Mouse (Mus musculus): ENCODE results near the gene Uimc1. TPM values are rescaled to one million over a fixed set of nuclear protein-coding genes. Genes with fewer than 3 reads are reported as not detected.
A peak's percentile ranks its signal among the peaks of the same experiment; 100 is the strongest.

The Uimc1 gene
- polyA plus RNA-seq, 1 experiment from 2014 or later: 35.1 TPM

- H3K4me2 ChIP-seq (ENCODE audit: low read depth, low read length): no peak overlapping the region
- WGBS: 84% methylated on average over 31 of the region's 31 CpGs
- no peaks in the 10 kb centered on the region for H3K4me1 ChIP-seq (ENCODE audit: control insufficient read depth, insufficient read depth, low read length)
- no peak overlapping the region for H3K9ac ChIP-seq (replicated peaks; ENCODE audit: low read length)
- H3K4me3 ChIP-seq (ENCODE audit: low read depth, low read length): no peak overlapping the region
- no peaks in the 10 kb centered on the region for H3K27me3 ChIP-seq (ENCODE audit: control insufficient read depth, insufficient read depth, low read length)
- H3K27ac ChIP-seq (replicated peaks; ENCODE audit: low read depth, low read length): no peak overlapping the region
- no peaks in the 10 kb centered on the region for H3K36me3 ChIP-seq (replicated peaks; ENCODE audit: control insufficient read depth, insufficient read depth, low read depth, low read length)
- DNase-seq (ENCODE audit: low spot score): no peak
- no peak for ATAC-seq (replicated peaks; ENCODE audit: insufficient number of reproducible peaks, low FRiP score, low TSS enrichment, low read depth)
- no peaks in the 10 kb centered on the region for H3K9me3 ChIP-seq (replicated peaks; ENCODE audit: control insufficient read depth, low read length)
Observed at GRCm38 (mm10) chr13:55005691-55006414, 94.2 kb downstream of the Uimc1 start.

DNA sequence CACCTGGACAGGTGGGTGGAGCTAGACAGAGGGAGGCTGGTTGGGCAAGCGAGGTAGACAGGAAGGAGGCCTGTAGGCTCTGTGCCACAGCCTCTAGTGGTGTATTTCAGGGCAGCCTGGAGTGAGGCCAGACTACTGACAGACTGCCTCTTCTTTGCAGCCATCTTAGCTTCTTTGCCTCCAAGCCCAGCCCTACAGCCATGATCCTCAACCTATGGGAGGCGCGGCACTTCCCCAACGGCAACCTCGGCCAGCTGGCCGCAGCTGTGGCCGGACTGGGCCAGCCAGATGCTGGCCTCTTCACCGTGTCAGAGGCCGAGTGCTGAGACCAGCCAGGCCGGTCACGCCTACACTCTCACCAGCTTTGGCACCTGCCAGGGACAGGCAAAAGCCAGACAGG, 95.5 kb downstream of the Uimc1 start:
- no peak for ATAC-seq (replicated peaks; ENCODE audit: insufficient number of reproducible peaks, low FRiP score, low TSS enrichment, low read depth)
- H3K4me1 ChIP-seq (ENCODE audit: control insufficient read depth, insufficient read depth, low read length): no peaks in the 10 kb centered on the region
- H3K9me3 ChIP-seq (replicated peaks; ENCODE audit: control insufficient read depth, low read length): no peaks in the 10 kb centered on the region
- DNase-seq (ENCODE audit: low spot score): no peak
- H3K36me3 ChIP-seq (replicated peaks; ENCODE audit: control insufficient read depth, insufficient read depth, low read depth, low read length): no peaks in the 10 kb centered on the region
- H3K27ac ChIP-seq (replicated peaks; ENCODE audit: low read depth, low read length): no peak overlapping the region
- H3K4me3 ChIP-seq (ENCODE audit: low read depth, low read length): no peak overlapping the region
- no peak overlapping the region for H3K4me2 ChIP-seq (ENCODE audit: low read depth, low read length)
- H3K27me3 ChIP-seq (ENCODE audit: control insufficient read depth, insufficient read depth, low read length): no peaks in the 10 kb centered on the region
- 69% methylated on average over 11 of the region's 11 CpGs for WGBS
- no peak overlapping the region for H3K9ac ChIP-seq (replicated peaks; ENCODE audit: low read length)

DNA sequence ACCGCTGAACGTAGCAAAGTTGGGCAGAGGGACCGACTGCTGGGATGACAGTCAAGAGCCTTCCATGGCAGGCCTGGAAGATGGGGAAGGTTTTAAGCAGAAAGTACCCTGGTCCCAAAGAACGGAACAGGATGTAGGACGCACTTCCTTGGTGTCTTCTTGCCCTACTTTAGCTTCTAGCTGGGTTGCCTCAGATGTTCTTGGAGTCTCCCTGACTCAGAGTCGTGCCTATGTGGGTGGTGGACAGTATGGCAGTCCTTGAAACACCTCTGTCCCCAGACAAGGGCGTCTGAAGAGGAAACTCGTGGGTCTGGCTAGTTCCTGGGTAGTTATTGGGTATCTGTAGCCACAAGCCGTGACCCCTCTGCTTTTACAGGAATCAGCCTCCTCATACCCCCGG, 98.0 kb downstream of the Uimc1 start:
- Histone ChIP-seq H3K36me3 (replicated peaks; ENCODE audit: control insufficient read depth, insufficient read depth, low read depth, low read length) (no peaks in the 10 kb centered on the region), H3K27ac (replicated peaks; ENCODE audit: low read depth, low read length) (no peak overlapping the region), H3K4me3 (ENCODE audit: low read depth, low read length) (no peak overlapping the region), H3K9ac (replicated peaks; ENCODE audit: low read length) (no peak overlapping the region), H3K4me2 (ENCODE audit: low read depth, low read length) (no peak overlapping the region), H3K27me3 (ENCODE audit: control insufficient read depth, insufficient read depth, low read length) (no peaks in the 10 kb centered on the region), H3K4me1 (ENCODE audit: control insufficient read depth, insufficient read depth, low read length) (no peaks in the 10 kb centered on the region), H3K9me3 (replicated peaks; ENCODE audit: control insufficient read depth, low read length) (no peaks in the 10 kb centered on the region)
- DNase-seq (ENCODE audit: low spot score) (no peak), ATAC-seq (replicated peaks; ENCODE audit: insufficient number of reproducible peaks, low FRiP score, low TSS enrichment, low read depth) (no peak)
- WGBS: 79% methylated on average over 10 of the region's 10 CpGs

DNA sequence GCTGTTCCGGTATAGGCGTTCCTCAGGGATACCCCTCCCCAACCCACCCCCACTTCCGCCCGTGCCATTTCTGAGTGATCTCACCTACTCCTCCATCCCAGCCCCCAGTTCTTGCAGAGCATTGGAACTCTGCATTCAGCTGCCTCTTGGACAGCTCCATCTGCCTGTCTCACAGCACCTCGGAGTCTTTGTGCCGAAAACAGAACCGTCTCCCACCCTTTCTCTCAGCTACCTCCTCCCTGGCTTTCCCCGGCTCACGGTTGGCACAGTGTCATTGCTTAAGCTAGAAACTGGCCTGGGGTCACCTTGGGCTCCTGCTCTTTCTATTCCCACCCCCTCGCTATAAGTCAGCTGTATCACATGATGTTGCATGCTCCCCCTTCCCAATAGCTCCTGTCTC, 99.7 kb downstream of the Uimc1 start:
- ATAC-seq (replicated peaks; ENCODE audit: insufficient number of reproducible peaks, low FRiP score, low TSS enrichment, low read depth): no peak

GRCm38 (mm10) chr13:54997568-54997967, 102.5 kb downstream of the Uimc1 start:
- H3K36me3 ChIP-seq (replicated peaks; ENCODE audit: control insufficient read depth, insufficient read depth, low read depth, low read length): no peaks in the 10 kb centered on the region
- DNase-seq (ENCODE audit: low spot score) (no peak), ATAC-seq (replicated peaks; ENCODE audit: insufficient number of reproducible peaks, low FRiP score, low TSS enrichment, low read depth) (no peak)
- no peak overlapping the region for H3K4me2 ChIP-seq (ENCODE audit: low read depth, low read length)
- H3K27ac ChIP-seq (replicated peaks; ENCODE audit: low read depth, low read length): no peak overlapping the region
- WGBS: 83% methylated on average over 8 of the region's 8 CpGs
- H3K9me3 ChIP-seq (replicated peaks; ENCODE audit: control insufficient read depth, low read length): no peaks in the 10 kb centered on the region
- no peaks in the 10 kb centered on the region; the same call in 1 of the 2 replicates for H3K4me1 ChIP-seq (ENCODE audit: control insufficient read depth, insufficient read depth, low read length)
- no peak overlapping the region for H3K9ac ChIP-seq (replicated peaks; ENCODE audit: low read length)
- no peak overlapping the region for H3K4me3 ChIP-seq (ENCODE audit: low read depth, low read length)
- H3K27me3 ChIP-seq (ENCODE audit: control insufficient read depth, insufficient read depth, low read length): no peaks in the 10 kb centered on the region

More for the DNA sequence above, 99.7 kb downstream of the Uimc1 start:
- Histone ChIP-seq H3K9me3 (replicated peaks; ENCODE audit: control insufficient read depth, low read length) (no peaks in the 10 kb centered on the region), H3K27me3 (ENCODE audit: control insufficient read depth, insufficient read depth, low read length) (no peaks in the 10 kb centered on the region), H3K4me1 (ENCODE audit: control insufficient read depth, insufficient read depth, low read length) (no peaks in the 10 kb centered on the region), H3K36me3 (replicated peaks; ENCODE audit: control insufficient read depth, insufficient read depth, low read depth, low read length) (no peaks in the 10 kb centered on the region), H3K4me2 (ENCODE audit: low read depth, low read length) (no peak overlapping the region), H3K9ac (replicated peaks; ENCODE audit: low read length) (no peak overlapping the region), H3K27ac (replicated peaks; ENCODE audit: low read depth, low read length) (no peak overlapping the region), H3K4me3 (ENCODE audit: low read depth, low read length) (no peak overlapping the region)
- no peak for DNase-seq (ENCODE audit: low spot score)
- 88% methylated on average over 10 of the region's 10 CpGs for WGBS

DNA sequence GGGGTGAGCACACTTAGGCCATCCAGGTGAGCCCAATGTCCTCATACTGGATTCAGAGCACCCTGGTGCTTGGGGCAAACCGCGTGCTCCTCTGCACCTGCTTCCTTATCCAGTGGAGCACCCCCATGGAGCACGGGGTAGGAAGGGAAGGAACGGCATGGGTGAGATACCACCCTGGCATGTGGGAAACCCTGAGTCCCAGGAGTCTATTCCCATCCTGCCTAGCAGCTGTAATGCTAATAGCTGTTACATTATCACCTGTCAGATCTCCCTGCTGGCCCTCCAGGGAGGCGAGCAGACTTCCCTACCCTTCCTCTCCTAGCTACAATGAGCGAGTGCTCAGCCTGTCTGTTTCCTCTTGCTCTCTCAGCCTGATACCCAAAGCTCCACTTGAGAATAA, 104.9 kb downstream of the Uimc1 start:
- H3K4me3 ChIP-seq (ENCODE audit: low read depth, low read length): no peak overlapping the region
- no peaks in the 10 kb centered on the region; the same call in 1 of the 2 replicates for H3K4me1 ChIP-seq (ENCODE audit: control insufficient read depth, insufficient read depth, low read length)
- H3K9ac ChIP-seq (replicated peaks; ENCODE audit: low read length): no peak overlapping the region
- no peak overlapping the region for H3K4me2 ChIP-seq (ENCODE audit: low read depth, low read length)
- no peaks in the 10 kb centered on the region for H3K36me3 ChIP-seq (replicated peaks; ENCODE audit: control insufficient read depth, insufficient read depth, low read depth, low read length)
- no peaks in the 10 kb centered on the region for H3K27me3 ChIP-seq (ENCODE audit: control insufficient read depth, insufficient read depth, low read length)
- no peaks in the 10 kb centered on the region for H3K9me3 ChIP-seq (replicated peaks; ENCODE audit: control insufficient read depth, low read length)
- H3K27ac ChIP-seq (replicated peaks; ENCODE audit: low read depth, low read length): no peak overlapping the region
- 56% methylated on average over 6 of the region's 6 CpGs for WGBS
- DNase-seq (ENCODE audit: low spot score) (no peak), ATAC-seq (replicated peaks; ENCODE audit: insufficient number of reproducible peaks, low FRiP score, low TSS enrichment, low read depth) (0 out of 2 replicates have a peak, but pooled peaks have one; percentile 12)

- Histone ChIP-seq H3K4me3 (ENCODE audit: low read depth, low read length) (no peak overlapping the region), H3K4me2 (ENCODE audit: low read depth, low read length) (no peak overlapping the region), H3K27me3 (ENCODE audit: control insufficient read depth, insufficient read depth, low read length) (no peaks in the 10 kb centered on the region), H3K4me1 (ENCODE audit: control insufficient read depth, insufficient read depth, low read length) (no peaks in the 10 kb centered on the region; the same call in 1 of the 2 replicates), H3K9me3 (replicated peaks; ENCODE audit: control insufficient read depth, low read length) (no peaks in the 10 kb centered on the region), H3K36me3 (replicated peaks; ENCODE audit: control insufficient read depth, insufficient read depth, low read depth, low read length) (no peaks in the 10 kb centered on the region), H3K27ac (replicated peaks; ENCODE audit: low read depth, low read length) (no peak overlapping the region), H3K9ac (replicated peaks; ENCODE audit: low read length) (no peak overlapping the region)
- WGBS: 10% methylated on average over 4 of the region's 4 CpGs
- DNase-seq (ENCODE audit: low spot score): peak; percentile 62
- ATAC-seq (replicated peaks; ENCODE audit: insufficient number of reproducible peaks, low FRiP score, low TSS enrichment, low read depth): peak; percentile 27; the same call in 1 of the 2 replicates
Observed at GRCm38 (mm10) chr13:54994576-54994975, 105.5 kb downstream of the Uimc1 start.

DNA sequence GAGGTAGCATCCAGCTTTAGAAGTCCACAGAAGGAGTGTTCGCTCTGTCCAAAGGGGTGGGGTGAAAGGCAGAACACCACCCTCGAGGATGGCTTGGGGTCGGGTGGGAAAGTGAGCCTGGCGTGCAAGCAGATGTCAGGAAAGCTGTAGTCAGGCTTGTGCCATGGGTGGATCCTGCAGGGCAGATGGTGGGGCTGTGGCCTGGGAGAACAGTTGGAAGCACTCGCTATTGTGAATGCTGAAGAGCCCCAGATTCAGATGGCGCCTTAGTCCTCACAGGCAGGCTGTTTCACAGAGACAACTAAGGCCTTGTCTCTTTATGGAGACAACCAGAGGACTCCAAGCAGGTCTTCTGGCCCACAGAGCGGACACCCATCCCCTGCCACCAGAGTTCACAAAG, 107.9 kb downstream of the Uimc1 start:
- no peaks in the 10 kb centered on the region; the same call in 1 of the 2 replicates for H3K4me1 ChIP-seq (ENCODE audit: control insufficient read depth, insufficient read depth, low read length)
- no peaks in the 10 kb centered on the region for H3K27me3 ChIP-seq (ENCODE audit: control insufficient read depth, insufficient read depth, low read length)
- DNase-seq (ENCODE audit: low spot score) (no peak), ATAC-seq (replicated peaks; ENCODE audit: insufficient number of reproducible peaks, low FRiP score, low TSS enrichment, low read depth) (no peak)
- WGBS: 84% methylated on average over 7 of the region's 7 CpGs
- H3K4me2 ChIP-seq (ENCODE audit: low read depth, low read length): no peak overlapping the region
- no peak overlapping the region for H3K4me3 ChIP-seq (ENCODE audit: low read depth, low read length)
- H3K27ac ChIP-seq (replicated peaks; ENCODE audit: low read depth, low read length): no peak overlapping the region
- H3K36me3 ChIP-seq (replicated peaks; ENCODE audit: control insufficient read depth, insufficient read depth, low read depth, low read length): no peaks in the 10 kb centered on the region
- no peaks in the 10 kb centered on the region for H3K9me3 ChIP-seq (replicated peaks; ENCODE audit: control insufficient read depth, low read length)
- no peak overlapping the region for H3K9ac ChIP-seq (replicated peaks; ENCODE audit: low read length)
